Mouse (Mus musculus): Measurements from ENCODE around the gene Rab1b.
"Not testable (repeated sequence)": the region's sequence is repeated elsewhere in the genome, so short reads cannot be mapped to it uniquely, and the experiment has no call there.

Rab1b gene

GRCm38 (mm10) chr19:5097521-5098362 is 9.1 kb downstream of the Rab1b start:
- peak; percentile 32 for DNase-seq (ENCODE audit: low read depth, low spot score)

- no peak for DNase-seq (ENCODE audit: low read depth, low spot score)
Measured at GRCm38 (mm10) chr19:5095887-5096474, 10.9 kb downstream of the Rab1b start.

- no peak for DNase-seq (ENCODE audit: low read depth, low spot score)
Measured at GRCm38 (mm10) chr19:5094746-5095417, 12.0 kb downstream of the Rab1b start.

DNA sequence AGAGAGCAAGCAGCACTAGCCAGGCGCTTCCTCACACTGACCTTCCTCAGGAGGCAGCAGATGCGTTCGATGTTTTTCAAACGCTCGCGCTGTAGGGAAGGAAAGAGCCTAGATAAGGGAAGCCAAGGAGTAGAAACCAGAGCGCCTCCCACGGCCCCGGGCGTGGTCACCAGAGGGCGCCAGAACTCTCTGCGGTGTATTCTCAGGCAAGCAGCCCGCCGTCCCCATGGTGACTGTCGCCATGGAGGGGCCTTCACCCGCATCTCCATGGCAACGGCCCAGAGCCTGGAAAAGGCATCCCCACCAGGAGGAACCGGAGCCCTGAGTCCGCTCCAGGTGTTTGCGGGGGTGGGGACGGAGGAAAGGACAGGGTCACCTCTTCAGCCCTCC is 12.6 kb downstream of the Rab1b start:
- DNase-seq (ENCODE audit: low read depth, low spot score) = peak; percentile 86

GRCm38 (mm10) chr19:5093481-5094242 is 13.2 kb downstream of the Rab1b start:
- DNase-seq (ENCODE audit: low read depth, low spot score) = peak; percentile 2

- DNase-seq (ENCODE audit: low read depth, low spot score) = no peak
Measured at GRCm38 (mm10) chr19:5092083-5092482, 14.8 kb downstream of the Rab1b start.

DNA sequence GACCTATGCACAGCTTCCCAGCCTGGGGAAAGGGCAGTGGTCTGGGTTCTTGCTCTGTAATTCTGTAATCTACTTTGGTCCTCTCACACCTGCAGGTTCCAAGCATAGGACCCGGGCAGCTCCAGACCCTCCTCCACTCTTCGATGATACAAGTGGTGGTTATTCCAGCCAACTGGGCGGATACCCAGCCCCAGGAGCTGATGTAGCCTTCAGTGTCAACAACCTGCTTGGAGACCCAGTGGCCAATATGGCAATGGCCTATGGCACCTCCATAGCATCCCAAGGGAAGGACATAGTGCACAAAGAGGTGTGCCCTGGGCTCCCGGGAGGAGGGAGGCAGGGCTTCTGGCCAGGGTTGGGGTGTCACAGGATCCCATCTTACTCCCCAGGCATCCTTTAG is 17.5 kb downstream of the Rab1b start:
- peak; percentile 2 for DNase-seq (ENCODE audit: low read depth, low spot score)

- peak; percentile 99 for DNase-seq (ENCODE audit: low read depth, low spot score)
Measured at GRCm38 (mm10) chr19:5087884-5088728, 18.8 kb downstream of the Rab1b start, which contains the start of gene Yif1a. Yif1a (plus strand) TSS chr19:5088538.

- not testable (repeated sequence) for DNase-seq (ENCODE audit: low read depth, low spot score)
Measured at GRCm38 (mm10) chr19:5086533-5086932, 20.3 kb downstream of the Rab1b start.

DNA sequence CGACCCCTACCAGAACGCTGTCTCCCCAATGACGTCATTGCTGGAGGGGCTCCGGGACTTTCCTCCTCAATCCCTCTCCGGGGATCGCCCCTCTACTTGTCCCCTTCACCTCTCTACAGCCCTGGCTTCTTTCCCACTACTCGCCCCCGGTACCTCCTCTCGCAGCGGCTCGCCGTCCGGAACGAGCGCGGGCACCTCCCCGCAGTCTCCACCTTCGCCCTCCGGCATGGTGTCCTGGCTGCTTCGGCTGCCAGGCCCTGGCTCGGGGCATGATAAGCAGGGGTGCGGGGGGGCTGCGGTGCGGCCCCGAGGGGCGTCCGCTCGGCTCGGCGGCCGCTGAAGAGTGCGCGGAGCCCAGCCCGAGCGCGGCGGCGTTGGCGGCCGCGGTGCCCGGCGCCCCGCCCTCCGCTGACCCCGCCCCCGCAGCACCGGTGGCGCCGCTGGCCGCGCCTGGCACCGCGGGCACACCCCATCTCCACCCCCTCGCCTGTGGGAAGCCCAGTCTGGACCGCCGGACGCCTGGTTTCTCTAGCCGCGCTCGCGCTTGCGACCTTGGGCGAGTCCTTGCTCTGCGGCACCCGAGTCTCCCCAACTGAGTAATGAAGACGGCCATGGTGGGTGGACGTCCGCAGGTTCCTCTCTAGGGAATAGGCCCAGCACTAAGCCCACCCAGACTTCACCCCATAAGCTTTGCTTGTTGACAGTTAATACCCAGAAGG is 21.6 kb downstream of the Rab1b start, which contains the start of gene Tmem151a:
Gene Tmem151a, minus strand, starts transcription at position 387 of the 719 bp plus-strand sequence.
- DNase-seq (ENCODE audit: low read depth, low spot score) = peak; percentile 36

DNA sequence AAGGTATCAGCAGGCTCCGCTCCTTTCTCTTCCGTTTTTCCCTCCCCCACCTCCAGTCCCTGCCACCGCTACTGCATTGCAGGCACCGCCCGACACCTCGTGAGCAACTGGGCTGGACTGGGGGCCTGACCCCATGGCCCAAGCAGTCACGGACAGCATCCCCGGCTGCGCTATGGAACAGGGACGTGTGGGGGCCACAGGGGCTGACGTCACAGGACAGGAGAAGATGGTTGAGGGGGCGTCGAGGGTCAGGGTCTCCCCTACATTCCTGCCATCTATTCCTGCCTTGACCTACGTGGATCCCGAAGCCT is 22.1 kb downstream of the Rab1b start:
- DNase-seq (ENCODE audit: low read depth, low spot score) = no peak

GRCm38 (mm10) chr19:5083961-5084833 is 22.7 kb downstream of the Rab1b start:
- DNase-seq (ENCODE audit: low read depth, low spot score) = peak; percentile 8

GRCm38 (mm10) chr19:5082596-5082995 is 24.3 kb downstream of the Rab1b start:
- no peak for DNase-seq (ENCODE audit: low read depth, low spot score)

DNA sequence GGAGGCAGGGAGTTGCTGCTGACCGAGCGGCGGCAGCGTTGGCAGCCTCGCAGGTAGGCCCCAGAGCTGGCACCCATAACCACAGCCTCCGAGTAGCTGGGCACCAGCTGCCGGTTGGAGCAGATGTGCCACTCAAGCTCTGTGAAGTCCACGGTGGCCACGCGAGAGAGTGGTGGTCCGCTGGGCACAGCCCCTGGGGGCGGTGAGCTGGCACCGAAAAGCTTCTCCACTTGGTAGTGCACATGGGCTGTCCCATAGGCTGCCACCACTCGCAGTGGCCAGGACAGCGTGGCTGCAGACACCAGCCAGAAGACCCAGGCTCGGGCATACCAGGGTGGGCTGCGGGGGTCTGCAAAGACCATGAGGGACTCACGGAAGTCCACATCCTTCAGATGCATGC is 24.9 kb downstream of the Rab1b start:
- no peak for DNase-seq (ENCODE audit: low read depth, low spot score)

GRCm38 (mm10) chr19:5079279-5079678 is 27.6 kb downstream of the Rab1b start:
- no peak for DNase-seq (ENCODE audit: low read depth, low spot score)

- DNase-seq (ENCODE audit: low read depth, low spot score) = no peak
Measured at GRCm38 (mm10) chr19:5073518-5073917, 33.4 kb downstream of the Rab1b start.

DNA sequence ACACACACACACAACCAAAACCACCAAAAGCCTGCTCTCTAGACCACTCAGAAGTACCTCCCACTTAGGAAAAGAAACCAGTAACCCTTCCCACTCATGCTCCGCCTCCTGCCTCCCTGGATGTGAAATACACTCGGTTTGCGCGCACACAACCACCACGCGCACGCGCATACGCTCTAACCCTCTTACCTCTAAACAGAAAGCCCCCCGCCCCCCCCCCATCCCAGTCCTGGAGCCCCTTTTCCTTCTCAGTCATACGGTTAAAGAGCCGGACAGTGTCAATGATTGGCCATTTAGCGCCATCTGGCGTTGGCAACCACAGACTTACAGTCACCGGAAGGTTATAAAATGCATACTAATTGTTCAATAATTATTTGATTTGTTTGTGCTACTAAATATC is 33.8 kb downstream of the Rab1b start:
- DNase-seq (ENCODE audit: low read depth, low spot score) = peak; percentile 58

DNA sequence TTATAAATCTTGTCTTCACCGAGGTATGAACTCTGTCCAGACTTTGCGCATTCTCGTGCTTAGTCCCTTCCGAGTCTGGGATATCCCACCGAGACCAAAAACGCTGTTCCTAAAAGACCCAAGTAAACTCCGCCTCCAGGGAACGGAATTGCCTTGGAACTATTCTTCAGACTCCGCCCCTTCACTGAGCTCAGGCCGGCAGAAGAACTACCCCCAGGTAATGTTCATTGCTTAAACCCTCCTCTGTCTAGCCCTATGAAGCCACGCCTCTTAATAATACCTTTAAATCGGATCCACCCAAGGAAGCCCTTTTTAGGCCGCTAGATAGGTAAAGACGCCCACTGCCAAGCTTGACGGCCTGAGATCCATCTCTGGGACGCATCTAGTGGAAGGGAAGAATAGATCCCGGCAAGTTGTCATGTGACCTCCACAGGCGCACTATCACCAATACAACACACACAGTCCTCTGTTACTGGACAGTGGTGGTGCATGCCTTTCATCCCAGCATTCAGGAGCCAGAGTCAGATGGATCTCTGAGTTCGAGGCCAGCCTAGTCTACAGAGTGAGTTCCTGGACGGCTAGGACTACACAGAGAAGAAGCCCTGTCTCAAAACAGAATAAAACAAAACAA is 34.4 kb downstream of the Rab1b start:
- no peak for DNase-seq (ENCODE audit: low read depth, low spot score)
